Mouse (Mus musculus) limb, embryonic 15.5 days (tissue): ENCODE measurements around the gene Akr1b8. TPM values are rescaled to one million over a fixed set of nuclear protein-coding genes. Genes with fewer than 3 reads are reported as not detected.
"Not testable (repeated sequence)": the region's sequence is repeated elsewhere in the genome, so short reads cannot be mapped to it uniquely, and the experiment has no call there.

Source experiments
- ATAC-seq: fragments of 200-750 bp; cut with Nextera tagmentation; 2 replicates; pipeline ENCODE4 v1.8.0; 2017; ENCODE audit warnings: low read depth, moderate TSS enrichment; ENCODE audit not compliant: insufficient number of reproducible peaks, low FRiP score, low TSS enrichment
- H3K27ac ChIP-seq: fragments of 300-500 bp; sonication (generic); 2 replicates; pipeline ENCODE4 v1.5.1; 2015; ENCODE audit warnings: moderate library complexity, mild to moderate bottlenecking, inconsistent platforms
- H3K27me3 ChIP-seq: fragments of 300-500 bp; sonication (generic); 2 replicates; pipeline ENCODE4 v1.6.1; 2015; ENCODE audit warnings: inconsistent platforms
- H3K36me3 ChIP-seq: fragments of 300-500 bp; sonication (generic); 2 replicates; pipeline ENCODE4 v1.6.1; 2015; ENCODE audit warnings: inconsistent platforms
- H3K4me1 ChIP-seq: fragments of 300-500 bp; sonication (generic); 2 replicates; pipeline ENCODE4 v1.6.1; 2015; ENCODE audit warnings: inconsistent platforms
- H3K4me2 ChIP-seq: fragments of 300-500 bp; sonication (generic); 2 replicates; pipeline ENCODE4 v1.6.1; 2015; ENCODE audit warnings: mild to moderate bottlenecking, inconsistent platforms
- H3K4me3 ChIP-seq: fragments of 300-500 bp; sonication (generic); 2 replicates; pipeline ENCODE4 v1.5.1; 2015; ENCODE audit warnings: mild to moderate bottlenecking, inconsistent platforms
- H3K9ac ChIP-seq: fragments of 300-500 bp; sonication (generic); 2 replicates; pipeline ENCODE4 v1.6.1; 2015; ENCODE audit warnings: inconsistent platforms
- H3K9me3 ChIP-seq: fragments of 300-500 bp; sonication (generic); 2 replicates; pipeline ENCODE4 v1.6.1; 2016; ENCODE audit warnings: inconsistent platforms
- WGBS: fragments of 180-500 bp; shearing (Covaris S2); methylation state at CpG from one replicate; pipeline ENCODE4 v1.1.7; 2015; 5-methylcytosine and 5-hydroxymethylcytosine counted together
- polyA plus RNA-seq: library from polyadenylated mRNA; unstranded; fragments of >200 nt; fragmentation: Nextera tagmentation; extraction: Ambion mirVana; gene quantifications from 2 replicates; pipeline ENCODE4 v1.2.1, GENCODE M21; 2015

Gene Akr1b8
- polyA plus RNA-seq, 1 experiment from 2014 or later = 5.7 TPM

DNA sequence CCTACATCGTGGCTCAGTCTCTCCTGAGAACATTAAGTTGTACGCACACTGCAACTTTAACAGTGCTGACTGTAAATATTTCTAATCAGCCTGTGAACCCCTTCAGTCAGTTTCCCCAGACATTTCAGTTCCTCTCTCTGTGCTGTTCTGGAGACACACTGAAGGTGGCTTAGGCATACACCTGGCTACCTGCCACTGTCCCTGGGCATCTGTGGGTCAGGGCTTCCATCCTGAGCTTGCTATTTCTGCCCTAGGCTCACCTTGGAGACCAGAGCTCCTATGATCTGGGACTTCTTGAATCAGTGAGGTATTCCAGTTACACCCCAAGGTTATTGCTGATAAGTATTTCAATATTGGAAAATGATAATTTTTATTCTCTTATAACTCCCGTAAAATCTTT, 1.5 kb upstream of the Akr1b8 start:
- Histone ChIP-seq H3K9me3 (no peaks in the 10 kb centered on the region), H3K9ac (no peak overlapping the region), H3K4me2 (no peak overlapping the region), H3K4me3 (no peak overlapping the region), H3K27me3 (no peaks in the 10 kb centered on the region), H3K27ac (no peak overlapping the region), H3K4me1 (peaks cover 14% of the 10 kb centered on the region; the same call in 1 of the 2 replicates), H3K36me3 (no peaks in the 10 kb centered on the region)
- ATAC-seq = no peak
- 82% methylated on average over 3 of the region's 3 CpGs for WGBS

DNA sequence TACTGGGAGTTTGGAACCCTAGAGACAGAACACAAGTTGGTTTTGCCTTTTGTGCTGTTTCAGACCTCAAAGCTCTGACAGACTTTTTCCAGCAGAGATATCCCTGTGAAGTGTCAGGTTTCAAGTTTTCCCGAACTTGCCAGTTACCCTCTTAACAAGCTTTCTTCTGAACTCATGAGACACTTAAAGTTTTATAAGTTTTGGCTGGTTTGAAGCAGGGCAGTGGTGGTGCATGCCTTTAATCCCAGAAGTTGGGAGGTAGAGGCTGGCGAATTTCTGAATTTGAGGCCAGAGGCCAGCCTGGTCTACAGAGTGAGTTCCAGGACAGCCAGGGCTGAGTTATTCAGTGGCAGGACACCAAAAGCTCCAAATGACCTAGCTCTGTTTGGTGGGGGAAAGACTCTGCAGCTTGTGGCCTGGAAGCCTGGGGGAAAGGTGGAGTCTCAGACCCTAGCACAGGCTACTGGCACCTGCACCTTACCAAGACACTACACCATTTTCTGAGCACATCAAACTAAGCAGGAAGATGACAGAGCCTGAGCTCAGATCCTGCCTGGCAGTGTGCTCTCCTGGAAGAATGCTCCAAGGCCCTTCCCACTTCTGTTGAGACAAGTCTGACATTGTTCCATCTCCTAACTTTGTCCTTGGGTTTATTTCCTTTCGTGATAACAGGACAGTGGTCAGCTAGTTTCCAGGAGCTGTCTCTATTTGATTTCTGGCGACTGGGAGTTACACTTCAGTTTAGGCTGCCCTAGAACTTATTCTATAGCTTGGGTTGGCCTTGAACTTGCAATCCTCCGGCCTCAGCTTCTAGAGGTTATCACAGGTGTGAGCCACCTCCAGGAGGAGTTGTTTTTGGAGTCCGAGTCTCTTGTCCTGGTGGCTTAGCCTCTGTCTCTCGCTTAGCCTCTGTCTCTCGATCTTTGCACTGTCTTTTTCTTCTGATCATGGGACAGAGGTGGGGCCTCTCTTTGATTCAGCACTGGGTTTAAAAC, 732 bp downstream of the Akr1b8 start:
- peak overlapping the region; percentile 81 for H3K27ac ChIP-seq
- no peak overlapping the region; the same call in 1 of the 2 replicates for H3K4me3 ChIP-seq
- H3K4me1 ChIP-seq = peaks cover 14% of the 10 kb centered on the region; the same call in 1 of the 2 replicates
- peak overlapping the region; percentile 45 for H3K4me2 ChIP-seq
- no peak overlapping the region for H3K9ac ChIP-seq
- H3K27me3 ChIP-seq = no peaks in the 10 kb centered on the region
- 64% methylated on average over 8 of the region's 8 CpGs for WGBS
- no peaks in the 10 kb centered on the region for H3K36me3 ChIP-seq
- ATAC-seq = peak; percentile 61; the same call in 1 of the 2 replicates
- no peaks in the 10 kb centered on the region for H3K9me3 ChIP-seq

DNA sequence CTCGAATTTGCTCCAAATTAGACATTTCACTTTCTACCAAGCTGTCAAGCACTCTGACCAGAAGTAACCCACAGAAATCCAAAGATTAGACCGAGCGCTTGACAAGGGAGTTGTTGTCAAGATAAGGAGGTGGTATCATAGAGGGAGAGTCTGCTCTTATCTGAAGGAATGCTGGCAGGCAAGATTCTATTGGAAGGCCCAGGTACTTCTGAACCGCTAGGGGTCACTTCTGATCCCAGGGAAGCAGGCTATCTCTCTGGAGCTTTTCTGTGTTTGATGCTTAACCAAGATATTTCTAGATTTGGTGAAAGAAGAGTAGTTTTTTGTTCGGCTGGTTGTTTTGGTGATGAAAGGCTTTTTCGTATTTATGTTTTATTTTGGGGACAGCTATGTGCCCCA, 1.4 kb downstream of the Akr1b8 start:
- H3K27ac ChIP-seq = no peak overlapping the region
- H3K36me3 ChIP-seq = no peaks in the 10 kb centered on the region
- 77% methylated on average over 6 of the region's 6 CpGs for WGBS
- H3K9ac ChIP-seq = no peak overlapping the region
- ATAC-seq = no peak
- peaks cover 14% of the 10 kb centered on the region; the same call in 1 of the 2 replicates for H3K4me1 ChIP-seq
- no peak overlapping the region for H3K4me2 ChIP-seq
- H3K9me3 ChIP-seq = no peaks in the 10 kb centered on the region
- no peaks in the 10 kb centered on the region for H3K27me3 ChIP-seq
- H3K4me3 ChIP-seq = no peak overlapping the region

DNA sequence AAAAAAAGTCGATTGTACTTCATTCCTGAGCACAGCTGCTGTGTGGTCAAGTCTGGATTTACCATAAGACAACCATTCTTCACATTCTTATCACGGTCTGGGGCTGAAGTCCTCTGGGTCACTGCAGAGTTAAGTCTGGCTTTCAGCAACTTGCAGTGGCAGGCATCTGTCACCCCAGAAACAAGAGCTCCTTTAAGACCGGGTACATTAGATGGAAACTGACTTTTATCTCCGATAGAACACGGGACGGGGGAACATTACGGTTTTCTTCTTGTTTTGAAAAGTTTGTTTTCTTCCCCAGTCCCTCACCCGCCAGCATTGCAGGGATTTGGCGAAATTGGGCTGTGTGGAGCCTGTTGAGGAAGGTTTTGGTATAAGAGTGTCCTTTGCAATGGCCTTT, 1.9 kb downstream of the Akr1b8 start:
- no peak overlapping the region for H3K4me2 ChIP-seq
- H3K9me3 ChIP-seq = no peaks in the 10 kb centered on the region
- no peaks in the 10 kb centered on the region for H3K36me3 ChIP-seq
- WGBS = 76% methylated on average over 9 of the region's 9 CpGs
- H3K4me3 ChIP-seq = no peak overlapping the region
- peaks cover 14% of the 10 kb centered on the region; the same call in 1 of the 2 replicates for H3K4me1 ChIP-seq
- H3K9ac ChIP-seq = no peak overlapping the region
- no peak overlapping the region for H3K27ac ChIP-seq
- ATAC-seq = no peak
- no peaks in the 10 kb centered on the region for H3K27me3 ChIP-seq

- no peaks in the 10 kb centered on the region for H3K27me3 ChIP-seq
- no peak overlapping the region for H3K4me2 ChIP-seq
- H3K9ac ChIP-seq = no peak overlapping the region
- H3K36me3 ChIP-seq = no peaks in the 10 kb centered on the region
- no peak for ATAC-seq
- no peak overlapping the region for H3K27ac ChIP-seq
- 87% methylated on average over 12 of the region's 12 CpGs for WGBS
- no peak overlapping the region for H3K4me3 ChIP-seq
- H3K4me1 ChIP-seq = 0 out of 2 replicates have a peak, but pooled peaks cover 5% of the 10 kb centered on the region
- H3K9me3 ChIP-seq = no peaks in the 10 kb centered on the region
Observed at GRCm38 (mm10) chr6:34364217-34365136, 10.6 kb downstream of the Akr1b8 start.

DNA sequence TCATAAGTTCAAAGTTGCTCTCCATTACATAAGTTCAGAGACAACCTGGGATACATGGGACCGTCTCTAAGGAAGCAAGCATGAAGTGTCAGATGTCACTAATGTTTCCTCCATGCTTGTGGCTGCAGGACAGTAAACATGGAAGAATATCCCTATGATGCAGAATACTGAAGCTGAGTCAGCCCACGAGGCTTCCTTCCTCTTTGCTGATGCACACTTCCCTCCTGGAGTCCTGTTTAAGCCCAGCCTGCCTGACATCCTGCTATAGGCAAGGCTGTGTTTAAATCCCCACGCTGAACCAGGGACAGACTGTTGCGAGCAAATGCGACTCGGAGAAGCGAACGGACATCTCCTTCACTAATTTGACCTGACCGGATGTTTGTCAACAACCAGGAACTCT, 14.1 kb downstream of the Akr1b8 start:
- no peak overlapping the region for H3K27ac ChIP-seq
- H3K9me3 ChIP-seq = no peaks in the 10 kb centered on the region
- H3K27me3 ChIP-seq = no peaks in the 10 kb centered on the region
- peaks cover 8% of the 10 kb centered on the region; the same call in 1 of the 2 replicates for H3K4me1 ChIP-seq
- H3K36me3 ChIP-seq = no peaks in the 10 kb centered on the region
- no peak overlapping the region for H3K4me2 ChIP-seq
- H3K4me3 ChIP-seq = no peak overlapping the region
- H3K9ac ChIP-seq = no peak overlapping the region
- 78% methylated on average over 9 of the region's 9 CpGs for WGBS
- ATAC-seq = no peak

GRCm38 (mm10) chr6:34370081-34370480, 16.2 kb downstream of the Akr1b8 start:
- no peaks in the 10 kb centered on the region for H3K9me3 ChIP-seq
- WGBS = 82% methylated on average over 8 of the region's 8 CpGs
- H3K36me3 ChIP-seq = no peaks in the 10 kb centered on the region
- peaks cover 8% of the 10 kb centered on the region; the same call in 1 of the 2 replicates for H3K4me1 ChIP-seq
- H3K27ac ChIP-seq = no peak overlapping the region
- no peak overlapping the region for H3K4me2 ChIP-seq
- H3K9ac ChIP-seq = no peak overlapping the region
- no peak for ATAC-seq
- no peaks in the 10 kb centered on the region for H3K27me3 ChIP-seq
- H3K4me3 ChIP-seq = no peak overlapping the region

DNA sequence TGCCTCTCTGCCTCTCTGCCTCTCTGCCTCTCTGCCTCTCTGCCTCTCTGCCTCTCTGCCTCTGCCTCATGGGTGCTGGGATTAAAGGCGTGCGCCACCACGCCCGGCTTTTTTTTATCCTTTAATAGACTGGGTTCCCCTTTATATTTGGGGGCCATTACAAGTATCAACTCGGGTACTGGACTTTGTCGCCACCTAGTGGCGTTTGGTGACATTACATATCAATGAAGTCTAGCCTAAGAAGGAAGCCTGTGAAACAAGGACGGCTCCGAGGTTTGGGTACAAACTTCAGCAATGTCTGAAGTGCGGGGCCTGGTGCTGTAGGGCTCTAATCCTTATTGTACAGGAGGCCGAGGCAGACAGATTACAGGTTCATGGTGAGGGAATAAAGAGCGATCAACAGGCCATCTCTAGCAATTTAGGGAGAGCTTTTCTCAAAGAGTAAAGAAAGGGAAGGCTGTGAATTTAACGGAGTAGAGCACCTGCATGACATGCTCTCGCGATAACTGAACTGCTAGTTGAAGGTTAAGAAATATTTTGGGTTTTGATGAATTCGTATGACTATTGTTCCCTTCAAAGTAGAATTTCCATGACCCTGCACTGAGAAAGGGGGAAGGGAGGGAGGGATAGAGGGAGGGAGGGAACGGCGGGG, 17.9 kb downstream of the Akr1b8 start:
- H3K4me2 ChIP-seq = peak overlapping the region; percentile 26; the same call in 1 of the 2 replicates
- WGBS = 22% methylated on average over 18 of the region's 18 CpGs
- ATAC-seq = no peak
- H3K27ac ChIP-seq = no peak overlapping the region
- H3K9me3 ChIP-seq = no peaks in the 10 kb centered on the region
- H3K4me3 ChIP-seq = no peak overlapping the region; the same call in 1 of the 2 replicates
- no peaks in the 10 kb centered on the region for H3K27me3 ChIP-seq
- no peaks in the 10 kb centered on the region for H3K36me3 ChIP-seq
- H3K4me1 ChIP-seq = peaks cover 8% of the 10 kb centered on the region; the same call in 1 of the 2 replicates
- H3K9ac ChIP-seq = no peak overlapping the region

- peaks cover 5% of the 10 kb centered on the region; the same call in 1 of the 2 replicates for H3K4me1 ChIP-seq
- ATAC-seq = no peak
- no peaks in the 10 kb centered on the region for H3K9me3 ChIP-seq
- no peaks in the 10 kb centered on the region for H3K36me3 ChIP-seq
- H3K9ac ChIP-seq = no peak overlapping the region
- H3K27ac ChIP-seq = no peak overlapping the region
- no peak overlapping the region for H3K4me3 ChIP-seq
- no peak overlapping the region for H3K4me2 ChIP-seq
- 78% methylated on average over 7 of the region's 7 CpGs for WGBS
- no peaks in the 10 kb centered on the region for H3K27me3 ChIP-seq
Observed at GRCm38 (mm10) chr6:34373841-34374240, 19.9 kb downstream of the Akr1b8 start.

GRCm38 (mm10) chr6:34375888-34376287, 22.0 kb downstream of the Akr1b8 start:
- not testable (repeated sequence) for H3K4me3 ChIP-seq, H3K9me3 ChIP-seq, H3K4me1 ChIP-seq, H3K27me3 ChIP-seq, H3K9ac ChIP-seq, H3K4me2 ChIP-seq, H3K27ac ChIP-seq, H3K36me3 ChIP-seq, ATAC-seq
- 80% methylated on average over 5 of the region's 5 CpGs for WGBS

- no peak overlapping the region for H3K4me2 ChIP-seq
- 47% methylated on average over 8 of the region's 8 CpGs for WGBS
Observed at GRCm38 (mm10) chr6:34383401-34383800, 29.5 kb downstream of the Akr1b8 start.

More at GRCm38 (mm10) chr6:34383401-34383800, 29.5 kb downstream of the Akr1b8 start:
- Histone ChIP-seq H3K36me3 (no peaks in the 10 kb centered on the region), H3K4me3 (no peak overlapping the region), H3K4me1 (peaks cover 15% of the 10 kb centered on the region), H3K9ac (no peak overlapping the region), H3K27ac (no peak overlapping the region), H3K27me3 (no peaks in the 10 kb centered on the region), H3K9me3 (no peaks in the 10 kb centered on the region)
- no peak for ATAC-seq
